Mouse (Mus musculus) lung, postnatal 0 days (tissue): Measurements from ENCODE around the gene Tnk2.

ENCODE experiments used
- CTCF ChIP-seq: IDR thresholded peaks from 2 replicates; pipeline ENCODE4 v1.5.1; 2016; ENCODE audit warnings: antibody characterized with exemption, mild to moderate bottlenecking
- EP300 ChIP-seq: IDR thresholded peaks from 2 replicates; pipeline ENCODE4 v1.6.1; 2016; ENCODE audit warnings: antibody characterized with exemption, mild to moderate bottlenecking, control low read depth

DNA sequence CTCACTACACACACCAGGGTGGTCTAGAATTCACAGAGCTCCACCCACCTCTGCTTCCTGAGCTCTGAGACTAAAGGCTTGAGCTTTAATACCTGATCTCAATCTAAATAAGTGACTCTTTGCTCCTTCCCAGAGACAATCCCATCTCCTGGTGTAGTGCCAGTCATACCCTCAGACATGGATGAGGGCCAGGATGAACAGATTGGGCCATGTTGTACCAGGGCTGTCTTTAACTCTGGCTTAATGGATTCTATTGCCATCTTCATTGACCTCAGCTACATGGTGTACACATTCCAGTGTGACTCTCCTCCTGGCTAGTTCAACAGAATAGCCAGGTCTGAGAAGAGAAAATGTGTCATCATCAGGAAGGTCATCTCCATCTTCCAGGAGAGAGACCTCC, 82.8 kb downstream of the Tnk2 start:
- TF ChIP-seq CTCF = no peak
- no peak for TF ChIP-seq EP300
